Mouse (Mus musculus) kidney, adult 2 months (tissue): ENCODE results near the gene Gm12253.

Experiments
- CTCF ChIP-seq: fragments of 200-500 bp; conservative IDR thresholded peaks from 2 replicates; pipeline ENCODE4 v1.5.1; 2011; ENCODE audit warnings: low read depth, mild to moderate bottlenecking, control low read depth, low read length, moderate library complexity, mixed read lengths; ENCODE audit not compliant: insufficient read depth, insufficient read length
- POLR2A ChIP-seq: fragments of 200-500 bp; IDR thresholded peaks from one replicate; pipeline ENCODE4 v1.6.1; 2011; ENCODE audit warnings: low read depth, low read length, control low read depth

- TF ChIP-seq CTCF: no peak
- no peak for TF ChIP-seq POLR2A
Measured at GRCm38 (mm10) chr11:58452759-58453158, 20.4 kb downstream of the Gm12253 start, which contains the start of gene Lypd9.
